Mouse (Mus musculus) B cell, adult 2 months (primary cell): ENCODE results near the gene Pak1.
A peak's percentile ranks its signal among the peaks of the same experiment; 100 is the strongest.

Experiments
- DNase-seq, 2 experiments: peaks; one replicate each; pipeline ENCODE4 v3.0.0; 2022

The Pak1 gene

GRCm38 (mm10) chr7:97863512-97863911 is 75.2 kb downstream of the Pak1 start:
- DNase-seq: peak in 1 of 2 experiments; percentile 3

DNA sequence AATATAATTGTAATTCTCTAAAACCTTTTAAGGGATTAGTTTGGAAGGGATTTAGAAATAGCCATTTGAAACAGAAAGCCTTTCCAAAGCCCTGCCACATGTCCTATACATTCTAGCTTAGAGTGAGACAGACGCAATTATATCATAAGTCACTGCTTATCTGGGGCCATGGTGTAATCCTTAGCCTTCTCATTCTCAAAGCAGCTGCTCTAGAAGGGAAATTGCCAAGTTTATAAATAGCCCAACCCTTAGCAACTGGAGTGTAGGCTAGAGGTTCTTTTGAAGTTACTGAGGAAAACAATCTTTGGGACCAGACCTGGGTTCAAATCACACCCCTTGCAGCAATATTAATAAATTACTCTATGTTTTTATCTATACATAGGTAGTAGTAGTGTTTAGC is 76.2 kb downstream of the Pak1 start:
- DNase-seq: no peak

GRCm38 (mm10) chr7:97867866-97868265 is 79.5 kb downstream of the Pak1 start:
- DNase-seq: no peak

- DNase-seq: no peak
Observed at GRCm38 (mm10) chr7:97868766-97869165, 80.4 kb downstream of the Pak1 start.

DNA sequence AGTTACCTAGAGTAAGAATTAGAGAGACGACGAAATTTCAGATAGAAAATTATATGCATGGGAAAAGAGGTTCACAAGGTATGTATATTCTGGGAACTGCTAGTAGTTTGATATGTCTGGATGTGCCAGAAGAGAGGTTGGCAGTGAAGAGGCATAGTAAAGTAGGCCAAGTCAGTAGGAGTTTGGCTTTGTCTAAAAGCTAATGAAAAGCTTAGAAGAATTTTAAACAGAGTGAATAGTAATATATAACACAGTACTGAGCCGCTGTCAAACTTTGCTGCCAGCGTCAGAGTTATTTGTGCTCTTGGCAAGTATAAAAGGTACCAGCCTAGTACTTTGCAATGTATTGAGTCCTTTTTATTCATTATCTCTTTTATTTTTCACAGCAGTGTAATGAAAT is 84.1 kb downstream of the Pak1 start:
- DNase-seq: no peak

DNA sequence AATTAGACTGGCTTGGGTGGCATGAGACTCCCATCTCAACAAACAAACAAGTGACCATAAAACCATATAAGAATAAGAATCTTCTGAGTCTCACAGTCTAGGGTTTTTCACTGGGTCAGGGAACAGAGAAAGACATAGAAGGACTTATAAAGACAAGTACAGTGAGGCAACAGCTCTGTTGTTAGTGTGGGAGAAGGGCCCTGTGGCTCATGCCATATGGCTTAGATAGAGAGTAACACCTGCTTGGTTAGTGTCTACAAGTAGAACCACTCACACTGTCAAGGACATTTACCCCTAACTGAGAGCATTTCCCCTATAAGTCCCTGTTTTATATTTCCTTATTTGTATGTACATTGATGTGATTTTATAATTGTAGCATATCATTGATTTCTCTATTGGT is 85.0 kb downstream of the Pak1 start:
- DNase-seq: no peak

DNA sequence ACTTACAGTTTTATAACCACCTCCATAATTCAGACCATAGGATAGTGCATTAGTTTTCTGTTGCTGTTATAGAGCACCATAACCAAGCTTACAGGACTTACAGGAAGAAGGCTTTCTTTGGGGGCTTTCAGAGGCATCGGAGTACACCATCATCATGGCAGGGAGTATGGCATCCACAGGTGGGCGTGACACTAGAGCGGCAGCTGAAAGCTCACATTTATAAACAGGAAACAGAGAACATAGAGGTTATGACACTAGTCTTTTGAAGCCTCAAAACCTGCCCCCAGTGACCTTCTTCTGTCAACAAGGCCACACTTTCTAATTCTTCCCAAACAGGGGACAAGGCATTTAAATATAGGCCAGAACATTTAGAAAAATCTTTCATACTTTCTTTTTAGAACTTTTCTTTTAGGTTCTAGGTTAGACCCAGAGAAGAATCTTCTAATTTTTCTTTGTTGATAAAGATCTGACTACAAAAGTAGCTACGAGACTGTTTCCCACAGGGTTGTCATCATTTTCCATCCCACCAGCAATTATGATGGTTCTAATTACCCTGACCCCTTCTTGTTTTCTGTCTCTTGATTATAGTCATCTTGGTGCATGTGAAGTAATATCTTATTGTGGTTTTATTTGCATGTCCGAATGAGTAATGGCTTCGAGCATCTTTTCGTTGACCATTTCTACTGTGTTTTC is 89.7 kb downstream of the Pak1 start:
- DNase-seq: no peak

DNA sequence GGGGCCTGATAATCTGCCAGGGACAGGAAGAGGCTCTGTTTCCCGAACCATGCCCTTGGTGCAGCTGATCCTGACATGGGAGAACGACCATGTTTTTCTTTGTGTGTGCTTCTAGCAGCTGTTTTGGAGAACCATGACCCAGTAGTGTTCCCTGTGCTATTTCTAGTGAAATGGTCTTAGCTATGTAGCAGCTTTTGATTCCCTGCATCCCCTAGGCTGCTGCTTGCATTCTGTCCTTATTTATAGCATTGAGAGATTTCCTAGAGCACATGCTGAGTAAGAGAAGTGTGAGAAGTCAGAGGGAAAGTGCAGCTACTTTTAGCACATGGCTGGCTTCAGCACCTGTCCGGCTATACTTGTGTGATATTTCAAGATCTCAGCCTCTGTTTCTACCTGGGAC is 123.3 kb downstream of the Pak1 start:
- no peak for DNase-seq

GRCm38 (mm10) chr7:97914833-97915516 is 126.6 kb downstream of the Pak1 start:
- no peak for DNase-seq

GRCm38 (mm10) chr7:97919742-97920141 is 131.4 kb downstream of the Pak1 start, which contains the start of gene Gdpd4:
TSS of gene Gdpd4 (plus strand) at chr7:97919955.
- DNase-seq: no peak

GRCm38 (mm10) chr7:97925819-97926218 is 137.5 kb downstream of the Pak1 start:
- no peak for DNase-seq

DNA sequence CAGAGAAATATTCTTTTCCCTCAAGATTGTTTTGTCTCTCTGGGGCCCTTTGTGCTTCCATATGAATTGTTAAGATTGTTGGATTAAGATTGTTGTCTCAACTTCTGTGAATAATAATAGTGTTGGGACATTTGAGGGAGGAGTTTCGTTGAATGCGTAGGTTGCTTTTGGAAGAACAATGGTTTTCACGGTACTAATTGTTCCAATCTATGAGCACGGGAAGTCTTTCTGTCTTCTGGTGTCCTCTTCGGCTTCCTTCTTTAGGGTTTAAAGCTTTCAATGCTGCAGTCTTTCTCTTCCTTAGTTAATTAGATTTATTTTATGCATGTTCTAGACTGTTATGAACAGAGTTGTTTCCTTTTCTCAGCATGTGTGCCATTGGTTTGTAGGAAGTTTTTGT is 138.6 kb downstream of the Pak1 start:
- DNase-seq: no peak

GRCm38 (mm10) chr7:97944485-97944884 is 156.1 kb downstream of the Pak1 start:
- no peak for DNase-seq
